Mouse (Mus musculus): ENCODE measurements at regions not wholly inside any gene's neighbourhood (a gene's known extent, or its start where the extent isn't known, plus 50 kb on each side); places are given as distances from the start of the nearest gene placed in this dataset.

DNA sequence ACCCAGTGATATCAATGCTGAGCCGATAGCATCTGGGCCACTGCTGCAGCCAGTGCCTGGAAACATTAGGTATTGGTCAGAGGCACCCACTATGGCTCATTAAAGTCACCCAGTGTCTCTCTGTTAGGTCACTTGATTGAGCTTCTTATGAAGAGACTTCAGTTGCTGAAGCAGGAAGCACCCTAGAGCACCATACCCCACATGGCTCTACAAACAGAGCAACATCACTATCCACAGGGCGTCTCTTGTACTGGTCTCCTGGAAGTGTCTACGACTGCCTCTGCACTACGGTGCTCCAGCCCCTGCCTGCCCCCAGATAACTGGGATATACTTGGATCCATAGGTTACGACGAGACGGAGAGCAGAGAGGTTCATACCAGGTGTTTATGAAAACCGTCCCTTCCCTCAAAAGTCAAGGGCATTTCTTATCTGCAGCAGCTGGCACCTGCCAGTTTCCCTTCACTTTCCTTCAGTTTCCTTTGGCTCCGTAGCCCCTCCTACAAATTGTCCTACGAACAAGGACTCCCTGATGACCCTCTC, 100.6 kb upstream of the Fut8 start:
- WGBS: 92% methylated on average over 10 of the region's 10 CpGs
- no peak for ATAC-seq (ENCODE audit: low FRiP score, low read depth)
- no peaks in the 10 kb centered on the region for H3K36me3 ChIP-seq (ENCODE audit: control insufficient read depth, insufficient read depth, low read length)

GRCm38 (mm10) chr12:77135661-77136060, 102.3 kb upstream of the Fut8 start:
- no peak overlapping the region for H3K27ac ChIP-seq (replicated peaks; ENCODE audit: low read depth, low read length)
- H3K9me3 ChIP-seq (ENCODE audit: control insufficient read depth, low read length): no peaks in the 10 kb centered on the region
- WGBS: 89% methylated on average over 6 of the region's 6 CpGs
- H3K36me3 ChIP-seq (ENCODE audit: control insufficient read depth, insufficient read depth, low read length): no peaks in the 10 kb centered on the region
- no peak overlapping the region for H3K4me2 ChIP-seq (replicated peaks; ENCODE audit: low read depth, low read length, severe bottlenecking)
- no peak for TF ChIP-seq POLR2A (IDR thresholded peaks at IDR 0.05; ENCODE audit: borderline replicate concordance, extremely low read depth, insufficient read depth, insufficient read length)
- H3K27me3 ChIP-seq (ENCODE audit: control insufficient read depth, insufficient read depth, low read length): no peaks in the 10 kb centered on the region
- no peak for DNase-seq (ENCODE audit: low spot score)
- no peak overlapping the region for H3K9ac ChIP-seq (ENCODE audit: low read depth, low read length, severe bottlenecking)
- no peaks in the 10 kb centered on the region for H3K4me1 ChIP-seq (ENCODE audit: control insufficient read depth, insufficient read depth, low read length)
- H3K4me3 ChIP-seq (replicated peaks; ENCODE audit: low read length): no peak overlapping the region
- ATAC-seq (ENCODE audit: low FRiP score, low read depth): no peak

More for the DNA sequence above, 100.6 kb upstream of the Fut8 start:
- Histone ChIP-seq H3K4me2 (replicated peaks; ENCODE audit: low read depth, low read length, severe bottlenecking) (no peak overlapping the region), H3K27me3 (ENCODE audit: control insufficient read depth, insufficient read depth, low read length) (no peaks in the 10 kb centered on the region), H3K9ac (ENCODE audit: low read depth, low read length, severe bottlenecking) (no peak overlapping the region), H3K4me1 (ENCODE audit: control insufficient read depth, insufficient read depth, low read length) (no peaks in the 10 kb centered on the region), H3K4me3 (replicated peaks; ENCODE audit: low read length) (no peak overlapping the region), H3K27ac (replicated peaks; ENCODE audit: low read depth, low read length) (no peak overlapping the region), H3K9me3 (ENCODE audit: control insufficient read depth, low read length) (no peaks in the 10 kb centered on the region)
- no peak for DNase-seq (ENCODE audit: low spot score)
- no peak for TF ChIP-seq POLR2A (IDR thresholded peaks at IDR 0.05; ENCODE audit: borderline replicate concordance, extremely low read depth, insufficient read depth, insufficient read length)

- Histone ChIP-seq H3K27ac (replicated peaks; ENCODE audit: low read depth, low read length) (no peak overlapping the region), H3K9me3 (ENCODE audit: control insufficient read depth, low read length) (no peaks in the 10 kb centered on the region), H3K9ac (ENCODE audit: low read depth, low read length, severe bottlenecking) (no peak overlapping the region), H3K36me3 (ENCODE audit: control insufficient read depth, insufficient read depth, low read length) (no peaks in the 10 kb centered on the region), H3K4me3 (replicated peaks; ENCODE audit: low read length) (no peak overlapping the region), H3K27me3 (ENCODE audit: control insufficient read depth, insufficient read depth, low read length) (no peaks in the 10 kb centered on the region), H3K4me2 (replicated peaks; ENCODE audit: low read depth, low read length, severe bottlenecking) (no peak overlapping the region), H3K4me1 (ENCODE audit: control insufficient read depth, insufficient read depth, low read length) (no peaks in the 10 kb centered on the region)
- DNase-seq (ENCODE audit: low spot score) (no peak), ATAC-seq (ENCODE audit: low FRiP score, low read depth) (no peak)
- 90% methylated on average over 3 of the region's 3 CpGs for WGBS
- no peak for TF ChIP-seq POLR2A (IDR thresholded peaks at IDR 0.05; ENCODE audit: borderline replicate concordance, extremely low read depth, insufficient read depth, insufficient read length)
These were observed 102.9 kb upstream of the Fut8 start for GRCm38 (mm10) chr12:77135067-77135466.

DNA sequence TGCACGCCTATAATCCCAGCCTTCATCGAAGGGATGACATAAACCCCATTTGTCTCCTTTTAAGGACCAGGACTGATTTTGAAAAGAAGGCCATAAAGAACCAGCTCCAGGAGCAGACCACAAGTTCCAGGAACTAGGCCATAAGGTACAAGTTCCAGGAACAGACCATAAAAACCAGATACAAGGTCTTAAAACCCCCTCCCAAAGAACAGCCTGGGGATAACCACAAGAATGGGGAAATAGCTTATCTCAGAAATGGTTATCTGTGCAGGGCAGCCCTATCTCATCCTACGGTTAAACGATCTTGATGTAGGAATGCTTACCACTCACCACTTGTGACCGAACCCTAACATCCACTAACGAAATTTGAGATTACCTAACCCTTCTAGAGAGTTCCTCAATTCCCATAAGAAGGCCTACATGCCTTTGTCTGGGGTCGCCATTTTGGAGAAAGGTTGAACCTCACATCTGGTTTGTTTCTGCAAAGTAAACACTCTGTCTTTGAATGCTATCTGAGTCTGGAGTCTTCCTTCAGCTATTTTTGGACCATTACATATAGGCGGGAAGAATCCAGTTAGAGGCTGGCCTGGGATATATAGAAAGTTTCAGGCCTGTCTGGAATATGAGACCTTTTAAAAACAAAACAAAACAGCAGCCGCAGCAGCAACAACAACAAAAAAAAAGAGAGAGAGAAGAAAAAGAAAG, 103.5 kb upstream of the Fut8 start:
- H3K9ac ChIP-seq (ENCODE audit: low read depth, low read length, severe bottlenecking): no peak overlapping the region
- no peak overlapping the region for H3K4me3 ChIP-seq (replicated peaks; ENCODE audit: low read length)
- ATAC-seq (ENCODE audit: low FRiP score, low read depth) (peak; percentile 34; the same call in 1 of the 2 replicates), DNase-seq (ENCODE audit: low spot score) (no peak)
- no peaks in the 10 kb centered on the region for H3K36me3 ChIP-seq (ENCODE audit: control insufficient read depth, insufficient read depth, low read length)
- no peak overlapping the region for H3K27ac ChIP-seq (replicated peaks; ENCODE audit: low read depth, low read length)
- no peak overlapping the region for H3K4me2 ChIP-seq (replicated peaks; ENCODE audit: low read depth, low read length, severe bottlenecking)
- no peaks in the 10 kb centered on the region for H3K9me3 ChIP-seq (ENCODE audit: control insufficient read depth, low read length)
- no peak for TF ChIP-seq POLR2A (IDR thresholded peaks at IDR 0.05; ENCODE audit: borderline replicate concordance, extremely low read depth, insufficient read depth, insufficient read length)
- H3K27me3 ChIP-seq (ENCODE audit: control insufficient read depth, insufficient read depth, low read length): no peaks in the 10 kb centered on the region
- no peaks in the 10 kb centered on the region for H3K4me1 ChIP-seq (ENCODE audit: control insufficient read depth, insufficient read depth, low read length)
- 67% methylated on average over 9 of the region's 9 CpGs for WGBS

DNA sequence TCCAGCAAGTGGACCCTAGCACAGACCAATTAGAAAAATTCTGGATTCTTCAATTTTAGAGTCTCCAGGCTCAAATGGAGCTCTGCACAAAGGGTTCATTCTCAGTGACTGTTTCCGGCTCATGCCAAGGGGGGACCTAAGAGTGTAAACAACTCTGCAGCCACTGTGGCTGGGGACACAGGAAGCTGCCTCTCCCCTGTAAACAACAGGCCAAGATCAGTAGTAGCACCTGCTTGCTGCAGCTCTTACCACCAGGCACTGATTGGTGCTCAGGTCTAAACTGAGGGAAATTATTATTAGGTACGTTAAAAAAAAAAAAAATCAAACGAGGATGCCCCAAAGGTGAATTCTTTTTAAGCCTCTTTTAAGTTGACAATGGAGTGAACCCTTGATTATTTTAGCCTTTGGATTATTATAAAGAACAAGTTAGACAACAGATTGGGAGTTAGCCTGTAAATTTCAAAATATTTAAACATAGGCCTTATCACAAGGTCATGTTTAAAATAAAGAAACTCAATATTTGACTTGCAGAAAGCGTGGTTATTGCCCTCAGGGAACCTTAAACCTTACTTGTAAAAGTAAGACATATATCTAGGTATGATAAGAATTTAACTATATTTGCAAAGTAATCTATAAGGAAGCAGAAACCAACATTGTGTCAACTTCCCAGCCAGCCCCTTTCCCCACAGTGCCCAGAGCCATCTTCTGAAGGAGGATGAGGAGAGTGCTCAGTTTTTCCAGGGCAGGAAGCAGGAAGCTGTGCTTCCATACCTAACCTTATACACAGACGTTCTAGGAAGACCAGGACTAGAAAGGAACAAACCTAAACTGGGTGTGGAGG, 104.2 kb upstream of the Fut8 start:
- Histone ChIP-seq H3K9me3 (ENCODE audit: control insufficient read depth, low read length) (no peaks in the 10 kb centered on the region; the same call in 1 of the 2 replicates), H3K36me3 (ENCODE audit: control insufficient read depth, insufficient read depth, low read length) (no peaks in the 10 kb centered on the region), H3K4me3 (replicated peaks; ENCODE audit: low read length) (no peak overlapping the region), H3K9ac (ENCODE audit: low read depth, low read length, severe bottlenecking) (no peak overlapping the region), H3K4me1 (ENCODE audit: control insufficient read depth, insufficient read depth, low read length) (no peaks in the 10 kb centered on the region), H3K27me3 (ENCODE audit: control insufficient read depth, insufficient read depth, low read length) (no peaks in the 10 kb centered on the region), H3K4me2 (replicated peaks; ENCODE audit: low read depth, low read length, severe bottlenecking) (no peak overlapping the region), H3K27ac (replicated peaks; ENCODE audit: low read depth, low read length) (no peak overlapping the region)
- DNase-seq (ENCODE audit: low spot score) (no peak), ATAC-seq (ENCODE audit: low FRiP score, low read depth) (no peak; the same call in 1 of the 2 replicates)
- WGBS: 49% methylated on average over 5 of the region's 5 CpGs
- no peak for TF ChIP-seq POLR2A (IDR thresholded peaks at IDR 0.05; ENCODE audit: borderline replicate concordance, extremely low read depth, insufficient read depth, insufficient read length)

Measured in limb, embryonic 14.5 days (tissue).